Mouse (Mus musculus): ENCODE measurements at regions not wholly inside any gene's neighbourhood (a gene's known extent, or its start where the extent isn't known, plus 50 kb on each side); places are given as distances from the start of the nearest gene placed in this dataset.
"Not testable (repeated sequence)": the region's sequence is repeated elsewhere in the genome, so short reads cannot be mapped to it uniquely, and the experiment has no call there.

GRCm38 (mm10) chr2:11034178-11034577 is 137.7 kb upstream of the Prkcq start:
- TF ChIP-seq CTCF (IDR thresholded peaks at IDR 0.05) = no peak
- intact Hi-C loops (cut with DNase I) = no loop called here
- Histone ChIP-seq H3K4me3 (no peak overlapping the region), H3K27ac (no peak overlapping the region)
- no peak for DNase-seq

DNA sequence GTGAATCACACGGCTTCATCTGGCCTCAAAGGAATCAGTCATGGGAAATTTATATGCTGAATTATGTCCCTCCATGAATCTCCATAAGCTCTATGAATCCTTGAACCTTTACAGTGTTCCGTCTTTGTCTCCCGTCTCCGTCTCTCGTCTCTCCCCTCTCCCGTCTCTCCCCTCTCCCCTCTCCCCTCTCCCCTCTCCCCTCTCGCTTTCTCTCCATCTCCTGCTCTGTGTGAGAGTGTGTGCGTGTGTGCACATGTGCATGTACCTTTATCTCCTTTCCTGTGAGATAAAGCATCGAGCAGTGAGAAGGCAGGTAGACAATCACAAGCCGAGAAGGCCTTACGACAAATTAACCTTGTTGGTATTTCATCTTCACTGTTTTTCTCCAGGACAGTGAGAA is 134.6 kb upstream of the Prkcq start:
- TF ChIP-seq CTCF (IDR thresholded peaks at IDR 0.05) = no peak
- Histone ChIP-seq H3K4me3 (no peak overlapping the region), H3K27ac (no peak overlapping the region)
- DNase-seq = no peak
- intact Hi-C loops (cut with DNase I) = no loop called here

GRCm38 (mm10) chr2:11038440-11038839 is 133.5 kb upstream of the Prkcq start:
- H3K4me3 ChIP-seq = no peak overlapping the region
- no peak for TF ChIP-seq CTCF (IDR thresholded peaks at IDR 0.05)
- intact Hi-C loops (cut with DNase I) = no loop called here
- no peak overlapping the region for H3K27ac ChIP-seq
- DNase-seq = no peak

DNA sequence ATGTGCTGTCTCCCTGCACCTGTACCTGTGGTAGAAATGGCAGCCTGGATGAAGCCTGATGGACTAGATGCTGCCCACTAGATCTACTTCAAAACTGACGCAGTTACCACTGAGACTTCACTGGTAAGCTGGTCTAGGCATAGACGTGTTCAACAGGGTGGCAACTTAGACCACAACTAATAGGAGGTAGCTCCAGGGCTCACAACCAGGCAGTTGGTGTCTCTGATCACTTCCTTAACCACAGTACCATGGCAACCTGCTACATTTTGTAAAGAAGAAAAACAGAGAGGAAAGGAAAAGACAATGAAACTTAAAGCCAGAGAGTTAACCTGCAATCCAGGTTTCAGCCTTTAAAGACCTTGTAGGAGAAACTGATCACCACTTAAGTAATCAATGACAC is 131.9 kb upstream of the Prkcq start:
- DNase-seq = no peak
- Histone ChIP-seq H3K27ac (no peak overlapping the region), H3K4me3 (no peak overlapping the region)
- TF ChIP-seq CTCF (IDR thresholded peaks at IDR 0.05) = no peak
- intact Hi-C loops (cut with DNase I) = no loop called here

GRCm38 (mm10) chr2:11044727-11045274 is 127.1 kb upstream of the Prkcq start:
- no peak for DNase-seq
- no peak overlapping the region for H3K27ac ChIP-seq
- TF ChIP-seq CTCF (IDR thresholded peaks at IDR 0.05) = no peak
- no peak overlapping the region for H3K4me3 ChIP-seq
- intact Hi-C loops (cut with DNase I) = no loop called here

DNA sequence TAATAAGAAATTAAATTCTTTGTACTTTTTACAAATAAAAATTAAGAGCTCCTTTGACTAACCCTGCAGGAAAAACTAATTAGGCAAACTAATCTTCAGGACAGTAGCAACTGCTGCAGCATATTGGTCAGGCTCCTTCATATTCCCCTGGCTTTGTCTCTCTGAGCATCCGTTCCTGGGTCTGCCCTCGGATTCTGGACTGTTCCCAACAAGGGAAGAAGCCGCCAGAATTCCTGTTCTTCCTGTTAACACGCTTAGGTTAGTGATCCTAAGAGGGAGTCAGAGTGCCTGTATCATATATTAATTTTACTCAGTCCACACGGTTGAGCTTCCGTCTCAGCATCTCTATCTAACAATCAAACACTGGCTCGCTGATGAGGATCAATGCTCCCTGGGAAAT is 120.3 kb upstream of the Prkcq start:
- intact Hi-C loops (cut with DNase I) = no loop called here
- no peak for TF ChIP-seq CTCF (IDR thresholded peaks at IDR 0.05)

GRCm38 (mm10) chr2:11059731-11060425 is 112.0 kb upstream of the Prkcq start:
- Histone ChIP-seq H3K4me3 (no peak overlapping the region), H3K27ac (no peak overlapping the region)
- peak; percentile 27 for DNase-seq
- intact Hi-C loops (cut with DNase I) = loop anchor here (5.0 kb wide), 1 partner anchor 273 kb away; no protein-coding TSS in a partner anchor
- peak; percentile 79 for TF ChIP-seq CTCF (IDR thresholded peaks at IDR 0.05)

More for the DNA sequence above, 120.3 kb upstream of the Prkcq start:
- no peak overlapping the region for H3K4me3 ChIP-seq
- no peak for DNase-seq
- no peak overlapping the region for H3K27ac ChIP-seq

- H3K27ac ChIP-seq = no peak overlapping the region
- intact Hi-C loops (cut with DNase I) = no loop called here
- no peak for DNase-seq
- H3K4me3 ChIP-seq = no peak overlapping the region
- TF ChIP-seq CTCF (IDR thresholded peaks at IDR 0.05) = no peak
Measured at GRCm38 (mm10) chr2:11067384-11067783, 104.5 kb upstream of the Prkcq start.

DNA sequence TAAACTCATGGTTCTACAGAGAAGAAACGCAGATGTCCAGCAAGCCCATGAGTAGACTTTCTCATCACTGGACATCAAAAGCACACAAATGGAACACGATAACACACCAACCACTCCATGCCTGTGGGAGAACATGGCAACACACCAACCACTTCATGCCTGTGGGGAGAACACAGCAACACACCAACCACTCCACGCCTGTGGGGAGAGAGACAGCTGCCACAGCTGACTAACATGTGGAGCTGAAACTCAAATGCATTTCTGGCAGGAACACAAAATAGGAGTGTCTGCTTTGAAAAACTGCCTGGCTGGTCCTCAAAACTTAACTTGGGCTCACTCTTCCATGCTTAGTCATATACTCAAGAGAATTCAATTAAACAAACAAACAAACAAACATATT is 88.4 kb upstream of the Prkcq start:
- H3K4me3 ChIP-seq = no peak overlapping the region
- no peak for DNase-seq
- no peak for TF ChIP-seq CTCF (IDR thresholded peaks at IDR 0.05)
- no peak overlapping the region for H3K27ac ChIP-seq
- intact Hi-C loops (cut with DNase I) = no loop called here

DNA sequence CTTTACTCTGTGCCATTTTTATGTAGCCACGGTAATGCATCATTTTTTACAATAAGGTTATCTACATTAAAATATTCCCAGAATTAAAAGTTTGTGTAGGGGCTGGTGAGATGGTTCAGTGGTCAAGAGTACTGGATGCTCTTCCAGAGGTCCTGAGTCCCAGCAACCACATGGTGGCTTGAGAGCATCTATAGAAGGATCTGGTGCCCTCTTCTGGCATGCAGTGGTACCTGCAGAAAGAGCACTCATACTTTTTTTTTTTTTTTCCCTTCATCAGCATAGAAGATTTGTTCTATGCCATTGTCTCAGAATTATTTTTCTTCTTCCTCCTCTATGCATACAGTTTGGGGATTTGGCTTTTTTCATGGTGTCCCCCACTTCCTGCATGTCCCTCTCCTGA is 84.9 kb upstream of the Prkcq start:
- Histone ChIP-seq H3K27ac (no peak overlapping the region), H3K4me3 (no peak overlapping the region)
- intact Hi-C loops (cut with DNase I) = no loop called here
- TF ChIP-seq CTCF (IDR thresholded peaks at IDR 0.05) = peak; percentile 55
- no peak for DNase-seq

DNA sequence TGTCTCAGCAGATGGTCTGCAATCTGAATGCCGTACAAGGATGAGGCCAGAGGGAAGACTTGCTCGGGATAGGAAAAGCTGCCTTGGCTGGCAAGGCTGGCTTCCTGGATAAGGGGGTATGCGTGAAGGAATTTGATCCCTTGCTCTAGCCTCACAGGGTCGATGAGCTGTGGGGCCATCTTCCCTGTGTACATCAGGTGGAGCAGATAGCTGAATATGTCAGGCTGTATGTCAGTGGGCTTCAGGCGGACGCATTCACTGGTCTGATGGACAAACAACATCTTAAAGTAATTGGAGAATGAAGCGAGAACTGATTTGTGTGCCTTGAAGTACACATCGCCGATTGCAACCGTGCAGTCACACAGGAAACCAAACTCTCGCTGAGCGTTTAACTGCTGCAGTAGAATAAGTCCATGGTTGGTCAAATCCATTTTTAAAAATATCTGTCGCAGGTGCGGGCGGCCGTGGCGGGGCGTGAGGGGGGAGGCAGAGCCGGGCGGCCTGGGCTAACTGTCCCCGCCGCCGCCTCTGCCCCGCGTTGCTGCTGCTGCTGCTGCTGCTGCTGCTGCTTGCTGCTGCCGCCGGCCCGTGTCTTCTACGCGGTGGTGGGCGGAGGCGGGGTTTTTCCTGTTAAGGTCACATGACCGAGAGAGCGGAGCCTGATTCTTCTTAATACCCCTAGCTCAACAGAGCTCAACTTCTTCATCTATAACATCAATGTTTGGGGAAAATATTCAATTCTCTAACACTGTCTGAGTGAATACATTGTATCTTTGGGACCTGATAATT is 71.9 kb upstream of the Prkcq start:
- H3K27ac ChIP-seq; DNase-seq; intact Hi-C loops (cut with DNase I): not testable (repeated sequence)
- peak overlapping the region; percentile 32; the same call in 1 of the 2 replicates for H3K4me3 ChIP-seq

GRCm38 (mm10) chr2:11113191-11113590 is 58.7 kb upstream of the Prkcq start:
- TF ChIP-seq CTCF (IDR thresholded peaks at IDR 0.05) = peak; percentile 73
- Histone ChIP-seq H3K4me3 (no peak overlapping the region), H3K27ac (no peak overlapping the region)
- intact Hi-C loops (cut with DNase I) = loop anchor here (1.0 to 10.0 kb wide), 2 partner anchors 141 to 172 kb away; no protein-coding TSS in a partner anchor
- peak; percentile 26 for DNase-seq

GRCm38 (mm10) chr2:11118625-11119024 is 53.3 kb upstream of the Prkcq start:
- DNase-seq = no peak
- intact Hi-C loops (cut with DNase I) = loop anchor here (5.0 to 10.0 kb wide), 2 partner anchors 54 to 166 kb away; partner anchors contain the start of gene Prkcq
- Histone ChIP-seq H3K4me3 (no peak overlapping the region), H3K27ac (peak overlapping the region; percentile 82; the same call in 1 of the 2 replicates)
- TF ChIP-seq CTCF (IDR thresholded peaks at IDR 0.05) = no peak

Data from gastrocnemius, adult 2 months (tissue).